Mouse (Mus musculus) liver, embryonic 12.5 days (tissue): ENCODE results near the gene Spaca4. TPM values are rescaled to one million over a fixed set of nuclear protein-coding genes. Genes with fewer than 3 reads are reported as not detected.
A peak's percentile ranks its signal among the peaks of the same experiment; 100 is the strongest.

ENCODE experiments used
- ATAC-seq: fragments of 200-750 bp; cut with Nextera tagmentation; 2 replicates; pipeline ENCODE4 v1.8.0; 2017; ENCODE audit warnings: moderate number of reproducible peaks, mild to moderate bottlenecking, moderate library complexity
- H3K27ac ChIP-seq: fragments of 300-500 bp; sonication (generic); 2 replicates; pipeline ENCODE4 v1.5.1; 2016; ENCODE audit warnings: mild to moderate bottlenecking
- H3K27me3 ChIP-seq: fragments of 300-500 bp; sonication (generic); replicated peaks from 2 replicates; pipeline ENCODE4 v1.6.1; 2016; ENCODE audit warnings: mild to moderate bottlenecking, moderate library complexity
- H3K36me3 ChIP-seq: fragments of 300-500 bp; sonication (generic); 2 replicates; pipeline ENCODE4 v1.6.1; 2016; ENCODE audit warnings: mild to moderate bottlenecking, moderate library complexity
- H3K4me1 ChIP-seq: fragments of 300-500 bp; sonication (generic); 2 replicates; pipeline ENCODE4 v1.6.1; 2016
- H3K4me2 ChIP-seq: fragments of 300-500 bp; sonication (generic); 2 replicates; pipeline ENCODE4 v1.6.1; 2016; ENCODE audit warnings: mild to moderate bottlenecking, moderate library complexity
- H3K4me3 ChIP-seq: fragments of 300-500 bp; sonication (generic); 2 replicates; pipeline ENCODE4 v1.5.1; 2016; ENCODE audit warnings: mild to moderate bottlenecking, moderate library complexity
- H3K9ac ChIP-seq: fragments of 300-500 bp; sonication (generic); 2 replicates; pipeline ENCODE4 v1.6.1; 2016; ENCODE audit warnings: mild to moderate bottlenecking, moderate library complexity
- H3K9me3 ChIP-seq: fragments of 300-500 bp; sonication (generic); replicated peaks from 2 replicates; pipeline ENCODE4 v1.6.1; 2016; ENCODE audit warnings: mild to moderate bottlenecking, moderate library complexity
- whole genome bisulfite sequencing: fragments of 180-500 bp; shearing (Covaris S2); methylation state at CpG from one replicate; pipeline ENCODE4 v1.1.7; 2016; ENCODE audit not compliant: insufficient replicate concordance; 5-methylcytosine and 5-hydroxymethylcytosine counted together
- polyA plus RNA-seq: library from polyadenylated mRNA; unstranded; fragments of >200 nt; fragmentation: Nextera tagmentation; extraction: Ambion mirVana; gene quantifications from 2 replicates; pipeline ENCODE4 v1.2.1, GENCODE M21; 2016

The Spaca4 gene
- polyA plus RNA-seq, 1 experiment from 2014 or later, result not detected

DNA sequence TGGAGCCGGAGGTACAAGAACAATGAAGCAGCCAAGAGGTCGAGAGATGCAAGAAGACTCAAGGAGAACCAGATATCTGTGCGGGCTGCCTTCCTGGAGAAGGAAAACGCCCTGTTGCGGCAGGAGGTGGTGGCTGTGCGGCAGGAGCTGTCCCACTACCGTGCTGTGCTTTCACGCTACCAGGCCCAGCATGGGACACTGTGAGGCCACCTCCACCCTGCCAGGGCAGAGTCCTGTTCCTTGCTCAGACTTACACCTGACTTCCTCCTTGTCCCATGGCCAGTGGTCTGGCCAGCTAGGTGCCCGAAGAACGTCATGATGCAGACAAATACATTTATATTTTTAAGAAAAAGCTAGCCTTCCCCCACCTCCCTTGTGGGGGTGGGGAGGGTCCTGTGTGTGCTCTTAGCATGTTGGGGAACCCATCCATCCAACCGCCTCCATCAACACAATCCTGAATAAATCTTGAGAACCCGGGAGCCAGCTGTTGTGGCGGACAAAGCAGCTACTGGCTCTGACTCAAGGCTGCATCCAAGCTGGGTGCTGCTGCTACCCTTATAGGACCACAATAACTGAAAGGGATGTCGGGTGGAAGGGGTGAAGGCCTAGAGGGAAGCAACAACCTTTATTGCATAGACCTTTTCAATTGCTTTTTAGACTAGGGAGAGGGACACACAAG lies 15.8 kb downstream of the Spaca4 start:
- 76% methylated on average over 14 of the region's 14 CpGs for WGBS
- Histone ChIP-seq H3K4me2 (no peak overlapping the region), H3K9me3 (no peaks in the 10 kb centered on the region), H3K9ac (no peak overlapping the region), H3K4me1 (peaks cover 66% of the 10 kb centered on the region), H3K27me3 (no peaks in the 10 kb centered on the region), H3K36me3 (peaks cover 48% of the 10 kb centered on the region), H3K4me3 (no peak overlapping the region), H3K27ac (no peak overlapping the region; the same call in 1 of the 2 replicates)
- no peak for ATAC-seq

DNA sequence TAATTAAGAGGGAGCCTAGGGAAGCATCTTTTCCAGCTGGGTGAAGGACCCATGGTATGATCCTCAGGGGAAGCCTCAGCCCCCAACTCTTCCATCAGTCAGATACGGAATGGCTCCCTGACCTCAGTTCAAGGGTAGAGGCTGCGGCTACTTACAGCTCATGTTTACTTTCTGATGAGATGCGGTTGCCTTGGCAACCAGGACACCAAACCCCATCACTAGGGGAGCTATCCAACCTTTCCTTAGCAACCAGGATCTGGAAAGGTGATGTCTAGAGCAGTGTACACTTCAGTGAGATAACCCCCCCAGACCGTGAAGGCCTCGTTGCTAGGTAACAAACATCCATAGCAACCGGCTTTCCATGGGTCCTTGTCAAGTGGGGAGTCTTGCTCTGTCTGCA lies 16.6 kb downstream of the Spaca4 start:
- no peak overlapping the region for H3K4me2 ChIP-seq
- 57% methylated on average over 6 of the region's 6 CpGs for WGBS

DNA sequence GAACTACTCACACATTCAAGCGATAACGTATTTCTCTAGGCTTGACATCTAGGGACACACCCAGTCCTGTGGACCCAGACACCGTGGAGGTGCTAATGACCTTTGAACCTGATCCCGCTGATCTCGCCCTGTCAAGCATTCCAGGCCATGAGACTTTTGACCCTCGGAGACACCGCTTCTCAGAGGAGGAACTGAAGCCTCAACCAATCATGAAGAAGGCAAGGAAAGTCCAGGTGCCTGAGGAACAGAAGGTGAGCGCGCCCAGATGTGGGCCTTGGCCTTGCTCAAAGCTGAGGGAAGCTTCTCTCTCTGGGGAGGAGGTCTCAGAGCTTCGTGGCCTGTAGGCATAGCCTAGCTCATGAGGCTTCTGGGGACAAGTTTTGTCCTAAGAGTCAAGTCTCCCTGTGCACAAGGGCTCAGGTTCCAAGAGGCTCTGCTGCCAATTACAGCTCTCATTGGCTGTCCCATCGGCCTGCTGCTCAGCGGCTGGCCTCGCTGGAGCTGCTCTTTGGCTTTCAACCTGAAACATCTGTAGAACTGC lies 17.3 kb downstream of the Spaca4 start:
- no peak overlapping the region; the same call in 1 of the 2 replicates for H3K4me3 ChIP-seq
- no peak for ATAC-seq
- H3K4me2 ChIP-seq, result peak overlapping the region; percentile 100
- H3K9ac ChIP-seq, result no peak overlapping the region
- peaks cover 41% of the 10 kb centered on the region for H3K36me3 ChIP-seq
- H3K9me3 ChIP-seq, result no peaks in the 10 kb centered on the region
- 39% methylated on average over 13 of the region's 13 CpGs for WGBS
- peak overlapping the region; percentile 18; the same call in 1 of the 2 replicates for H3K27ac ChIP-seq
- H3K4me1 ChIP-seq, result peaks cover 66% of the 10 kb centered on the region
- peaks cover 5% of the 10 kb centered on the region; the same call in 1 of the 2 replicates for H3K27me3 ChIP-seq

More for the DNA sequence above, 16.6 kb downstream of the Spaca4 start:
- Histone ChIP-seq H3K4me1 (peaks cover 66% of the 10 kb centered on the region), H3K9ac (no peak overlapping the region), H3K36me3 (peaks cover 48% of the 10 kb centered on the region), H3K27me3 (no peaks in the 10 kb centered on the region), H3K27ac (no peak overlapping the region), H3K4me3 (no peak overlapping the region), H3K9me3 (no peaks in the 10 kb centered on the region)
- ATAC-seq, result no peak

DNA sequence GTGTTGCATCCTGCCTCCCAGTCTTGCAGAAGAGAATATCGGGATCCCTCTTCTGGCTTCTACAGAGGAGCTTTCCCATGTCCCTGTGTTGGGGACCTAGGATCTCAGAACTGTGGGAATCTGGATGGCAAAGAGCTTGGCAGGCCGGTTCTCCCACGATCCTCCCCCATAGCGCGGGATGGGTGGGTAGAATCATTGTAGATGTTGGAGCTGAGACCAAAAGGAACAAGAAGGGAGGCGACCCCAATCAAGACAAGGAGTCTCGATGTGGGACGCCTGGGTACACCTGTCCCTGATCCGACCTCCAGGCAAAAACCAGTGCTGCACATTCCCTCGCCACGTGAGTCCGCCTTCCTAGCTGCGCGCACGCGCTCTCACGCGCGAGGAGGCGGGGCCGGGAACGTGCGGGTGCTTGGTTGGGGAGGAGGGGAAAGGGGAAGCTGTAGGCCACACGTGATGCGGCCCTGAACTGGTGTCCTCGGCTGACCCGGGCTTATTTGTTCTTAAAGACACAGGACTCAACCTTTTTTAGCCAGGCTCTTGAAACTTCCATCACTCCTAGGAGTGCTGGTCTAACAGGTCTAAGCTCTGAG lies 18.1 kb downstream of the Spaca4 start:
- Histone ChIP-seq H3K4me3 (peak overlapping the region; percentile 71), H3K4me2 (peak overlapping the region; percentile 100), H3K36me3 (peaks cover 33% of the 10 kb centered on the region), H3K4me1 (peaks cover 60% of the 10 kb centered on the region), H3K27ac (peak overlapping the region; percentile 77; the same call in 1 of the 2 replicates), H3K27me3 (peaks cover 13% of the 10 kb centered on the region), H3K9ac (peak overlapping the region; percentile 47), H3K9me3 (no peaks in the 10 kb centered on the region)
- under 1% methylated on average over 27 of the region's 27 CpGs for WGBS
- ATAC-seq, result peak; percentile 5; the same call in 1 of the 2 replicates

DNA sequence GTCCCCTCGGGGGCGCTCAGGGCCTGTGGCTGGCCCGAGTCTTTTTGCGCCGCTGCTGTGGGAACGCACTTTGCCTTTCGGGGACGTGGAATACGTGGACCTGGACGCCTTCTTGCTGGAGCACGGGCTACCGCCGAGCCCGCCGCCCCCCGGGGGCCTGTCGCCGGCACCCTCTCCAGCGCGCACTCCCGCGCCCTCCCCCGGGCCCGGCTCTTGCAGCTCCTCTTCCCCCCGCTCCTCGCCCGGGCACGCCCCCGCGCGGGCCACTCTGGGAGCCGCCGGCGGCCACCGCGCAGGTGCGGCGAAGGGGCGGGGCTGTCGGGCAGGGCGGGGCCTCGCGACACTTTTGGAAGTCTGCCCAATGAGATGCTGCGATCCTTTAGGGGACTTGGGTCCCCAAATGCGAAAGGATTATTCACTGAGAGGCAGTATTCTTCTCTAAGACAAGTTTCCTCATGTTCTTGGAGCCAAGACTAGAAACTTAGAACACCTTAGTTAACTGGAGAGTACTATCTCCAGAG lies 18.8 kb downstream of the Spaca4 start:
- Histone ChIP-seq H3K4me2 (peak overlapping the region; percentile 100), H3K9me3 (no peaks in the 10 kb centered on the region), H3K4me1 (peaks cover 58% of the 10 kb centered on the region), H3K9ac (peak overlapping the region; percentile 81), H3K4me3 (peak overlapping the region; percentile 71), H3K27ac (peak overlapping the region; percentile 77), H3K27me3 (peaks cover 18% of the 10 kb centered on the region), H3K36me3 (peaks cover 26% of the 10 kb centered on the region)
- 1% methylated on average over 41 of the region's 45 CpGs for WGBS
- ATAC-seq, result peak; percentile 41; the same call in 1 of the 2 replicates

DNA sequence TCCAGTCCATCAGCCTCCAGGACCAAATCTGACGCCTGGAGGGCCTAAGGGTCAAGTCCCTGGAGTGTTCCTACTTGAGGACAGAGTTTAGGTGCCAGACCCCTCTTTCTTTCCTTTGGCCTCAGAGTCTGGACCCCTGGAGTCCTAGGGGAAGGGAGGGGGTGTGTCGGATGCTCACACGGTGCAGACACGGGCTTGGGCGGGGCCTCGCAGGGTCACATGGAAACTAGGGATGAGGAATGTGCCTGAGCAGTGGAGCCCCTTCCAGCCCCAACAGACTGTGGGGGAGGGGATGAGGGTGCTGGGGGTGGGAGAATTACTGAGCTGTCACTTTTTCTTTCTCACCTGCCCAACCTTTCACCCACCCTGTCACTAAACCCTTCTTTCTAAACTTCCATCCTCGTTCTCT lies 19.7 kb downstream of the Spaca4 start:
- peak overlapping the region; percentile 73 for H3K27ac ChIP-seq

GRCm38 (mm10) chr7:45705443-45705864 lies 20.2 kb downstream of the Spaca4 start:
- no peaks in the 10 kb centered on the region for H3K9me3 ChIP-seq
- peak overlapping the region; percentile 100 for H3K4me2 ChIP-seq
- no peak for ATAC-seq
- H3K4me3 ChIP-seq, result peak overlapping the region; percentile 71
- H3K9ac ChIP-seq, result peak overlapping the region; percentile 81
- WGBS, result under 1% methylated on average over 21 of the region's 21 CpGs
- H3K27me3 ChIP-seq, result peaks cover 31% of the 10 kb centered on the region
- H3K27ac ChIP-seq, result peak overlapping the region; percentile 73
- H3K36me3 ChIP-seq, result peaks cover 13% of the 10 kb centered on the region
- peaks cover 60% of the 10 kb centered on the region for H3K4me1 ChIP-seq

More for the DNA sequence above, 19.7 kb downstream of the Spaca4 start:
- under 1% methylated on average over 7 of the region's 7 CpGs for WGBS
- H3K9me3 ChIP-seq, result no peaks in the 10 kb centered on the region
- peak overlapping the region; percentile 100 for H3K4me2 ChIP-seq
- ATAC-seq, result no peak
- peak overlapping the region; percentile 71 for H3K4me3 ChIP-seq
- H3K36me3 ChIP-seq, result peaks cover 17% of the 10 kb centered on the region
- peaks cover 58% of the 10 kb centered on the region for H3K4me1 ChIP-seq
- H3K27me3 ChIP-seq, result peaks cover 27% of the 10 kb centered on the region
- H3K9ac ChIP-seq, result peak overlapping the region; percentile 81

- under 1% methylated on average over 36 of the region's 36 CpGs for WGBS
- ATAC-seq, result peak; percentile 82
- Histone ChIP-seq H3K9me3 (no peaks in the 10 kb centered on the region), H3K27ac (peak within 1 kb of the TSS; percentile 73), H3K27me3 (peaks cover 37% of the 10 kb centered on the region), H3K4me2 (peak within 1 kb of the TSS; percentile 100), H3K4me1 (peaks cover 65% of the 10 kb centered on the region), H3K9ac (peak within 1 kb of the TSS; percentile 81), H3K36me3 (peaks cover 7% of the 10 kb centered on the region), H3K4me3 (peak within 1 kb of the TSS; percentile 71)
Measured at GRCm38 (mm10) chr7:45704730-45705442, 20.7 kb downstream of the Spaca4 start, which contains the start of gene Dbp. Gene Dbp (plus strand): TSS chr7:45705088.

DNA sequence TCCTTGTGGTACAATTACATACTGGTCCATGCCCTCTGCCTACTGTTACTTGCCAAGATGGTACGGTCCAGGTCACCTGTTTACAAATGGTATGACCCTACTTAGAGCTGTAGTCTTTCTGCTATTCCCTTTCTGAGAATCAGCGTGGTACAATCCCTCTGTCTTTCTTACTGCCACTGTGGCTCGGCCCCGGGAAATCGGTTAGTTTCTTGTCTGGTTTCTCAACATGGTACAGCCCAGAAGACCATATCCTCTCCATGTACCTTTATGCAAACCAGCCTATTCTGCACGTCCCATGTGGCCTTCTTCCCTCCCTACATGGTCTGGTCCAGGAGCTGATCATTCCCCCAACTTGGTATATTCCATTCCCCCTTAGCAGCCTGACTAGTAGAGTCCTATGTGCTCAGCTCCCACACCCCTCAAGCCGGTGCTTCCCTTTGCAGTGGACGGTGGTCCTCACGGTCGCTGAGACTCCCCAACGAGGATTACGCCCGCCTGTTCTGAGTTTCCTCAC lies 21.5 kb downstream of the Spaca4 start:
- H3K27ac ChIP-seq, result peak overlapping the region; percentile 72
- H3K4me1 ChIP-seq, result peaks cover 67% of the 10 kb centered on the region
- H3K9me3 ChIP-seq, result no peaks in the 10 kb centered on the region
- H3K9ac ChIP-seq, result peak overlapping the region; percentile 62
- H3K27me3 ChIP-seq, result peaks cover 45% of the 10 kb centered on the region
- peak overlapping the region; percentile 100 for H3K4me2 ChIP-seq
- peaks cover under 1% of the 10 kb centered on the region; the same call in 1 of the 2 replicates for H3K36me3 ChIP-seq
- WGBS, result 2% methylated on average over 13 of the region's 13 CpGs
- H3K4me3 ChIP-seq, result peak overlapping the region; percentile 71
- ATAC-seq, result peak; percentile 49

DNA sequence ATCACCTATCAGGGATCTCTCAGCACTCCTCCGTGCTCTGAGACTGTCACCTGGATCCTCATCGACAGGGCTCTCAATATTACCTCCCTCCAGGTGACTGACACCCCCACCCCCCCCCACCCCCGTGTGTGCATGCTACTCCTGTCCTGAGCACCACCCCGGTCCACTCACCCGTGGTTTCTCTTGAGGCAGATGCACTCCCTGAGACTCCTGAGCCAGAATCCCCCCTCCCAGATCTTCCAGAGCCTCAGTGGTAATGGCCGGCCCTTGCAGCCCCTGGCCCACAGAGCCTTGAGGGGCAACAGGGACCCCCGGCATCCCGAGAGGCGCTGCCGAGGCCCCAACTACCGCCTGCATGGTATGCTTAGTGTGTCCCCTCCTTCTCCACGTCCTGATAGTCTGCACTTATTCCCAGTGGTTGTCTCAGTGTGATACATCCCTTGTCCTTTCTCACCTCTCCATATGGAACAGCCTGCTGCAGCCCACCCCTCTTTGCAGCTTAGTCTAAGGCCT lies 22.0 kb downstream of the Spaca4 start:
- H3K36me3 ChIP-seq, result no peaks in the 10 kb centered on the region
- H3K4me2 ChIP-seq, result peak overlapping the region; percentile 100
- no peak overlapping the region for H3K9ac ChIP-seq
- no peaks in the 10 kb centered on the region for H3K9me3 ChIP-seq
- peaks cover 64% of the 10 kb centered on the region for H3K4me1 ChIP-seq
- no peak for ATAC-seq
- H3K4me3 ChIP-seq, result peak overlapping the region; percentile 6; the same call in 1 of the 2 replicates
- peaks cover 50% of the 10 kb centered on the region for H3K27me3 ChIP-seq
- peak overlapping the region; percentile 72; the same call in 1 of the 2 replicates for H3K27ac ChIP-seq
- 49% methylated on average over 12 of the region's 12 CpGs for whole genome bisulfite sequencing
